Mouse (Mus musculus) heart, adult 2 months (tissue): ENCODE data around the gene Tmem223.

Experiments used
- CTCF ChIP-seq: fragments of 200-600 bp; IDR thresholded peaks from 2 replicates; pipeline ENCODE4 v1.8.1; 2022; ENCODE audit warnings: antibody characterized with exemption, mild to moderate bottlenecking, moderate library complexity
- EP300 ChIP-seq: fragments of 200-500 bp; IDR thresholded peaks from 2 replicates; pipeline ENCODE4 v1.6.1; 2011; ENCODE audit warnings: low read depth, low read length, control low read depth; ENCODE audit not compliant: insufficient read depth
- POLR2A ChIP-seq: fragments of 200-500 bp; IDR thresholded peaks from 2 replicates; pipeline ENCODE4 v1.6.1; 2011; ENCODE audit warnings: mild to moderate bottlenecking, low read depth, low read length, control low read depth; ENCODE audit not compliant: insufficient read depth

- no peak for TF ChIP-seq POLR2A
- TF ChIP-seq CTCF, result no peak
- no peak for TF ChIP-seq EP300
Measured at GRCm38 (mm10) chr19:8788521-8788920, 17.7 kb downstream of the Tmem223 start.
